Comparison of ENCODE assay signal across 21 mouse cellular contexts in genomic region chr5:131812483-131813063, GRCm38 (mm10).
DNase-seq lines count a peak whose midpoint lies in the region; ATAC-seq and TF ChIP-seq lines count a peak whose summit lies in the region.
"Had no signal": no experiment of that assay in that cellular context is flagged by ENCODE, and none has a peak within 500 bp of the region (broad histone marks: within the 10 kb centered on the region; RNA-seq: fewer than 3 reads in every experiment).

No protein-coding gene starts in this region.

- ATAC-seq in forebrain, embryonic 15.5 days (replicated peaks) = no peak
- ATAC-seq in forebrain, embryonic 12.5 days (ENCODE audit: low FRiP score) = no peak
- no peak; the same call in 1 of the 2 replicates for ATAC-seq in forebrain, embryonic 16.5 days
- ATAC-seq: liver, postnatal 0 days had no signal

- no peak for TF ChIP-seq CTCF in layer of hippocampus, adult 2 months (conservative IDR thresholded peaks at IDR 0.05)

- DNase-seq in layer of hippocampus, adult 2 months (ENCODE audit: low spot score in 2 of 2) = peak in 1 of 2 experiments; percentile 65
- no peak for DNase-seq in layer of hippocampus, postnatal 14 days (ENCODE audit: low spot score in 2 of 2)
- peak; percentile 54 for DNase-seq in brain, adult 2 months (ENCODE audit: low read depth, low spot score)
- DNase-seq in limb, embryonic 10.5 days (ENCODE audit: low spot score) = no peak
- DNase-seq in cerebellum, adult 8-10 months = no peak
- DNase-seq: adrenal gland, adult 2 months; gastrocnemius, postnatal 36 days; kidney, adult 9 months; kidney, postnatal 4 days; liver, postnatal 0 days; lung, postnatal 14 days; right cerebral cortex, postnatal 4 days had no signal

- H3K9me3 ChIP-seq in forebrain, embryonic 15.5 days = no peaks in the 10 kb centered on the region
- H3K9me3 ChIP-seq in forebrain, embryonic 12.5 days = no peaks in the 10 kb centered on the region
- H3K9me3 ChIP-seq in forebrain, embryonic 16.5 days (ENCODE audit: control insufficient read depth, low read length) = no peaks in the 10 kb centered on the region
- no peaks in the 10 kb centered on the region for H3K9me3 ChIP-seq in limb, embryonic 10.5 days (replicated peaks)
- H3K9me3 ChIP-seq: embryonic facial prominence, embryonic 13.5 days; heart, embryonic 15.5 days; hindbrain, embryonic 13.5 days; limb, embryonic 15.5 days; megakaryocyte, embryonic 14.5 days; neural tube, embryonic 15.5 days had no signal

- no peaks in the 10 kb centered on the region for H3K27me3 ChIP-seq in forebrain, embryonic 15.5 days
- H3K27me3 ChIP-seq in forebrain, embryonic 12.5 days = no peaks in the 10 kb centered on the region
- no peaks in the 10 kb centered on the region for H3K27me3 ChIP-seq in forebrain, embryonic 16.5 days (replicated peaks; ENCODE audit: control insufficient read depth, insufficient read depth, low read length)
- H3K27me3 ChIP-seq in limb, embryonic 10.5 days (ENCODE audit: low read depth, poor library complexity, severe bottlenecking) = no peaks in the 10 kb centered on the region
- H3K27me3 ChIP-seq: embryonic facial prominence, embryonic 13.5 days; heart, embryonic 15.5 days; hindbrain, embryonic 13.5 days; limb, embryonic 15.5 days had no signal

- no peak overlapping the region for H3K4me2 ChIP-seq in forebrain, embryonic 15.5 days (replicated peaks)
- H3K4me2 ChIP-seq in forebrain, embryonic 12.5 days = no peak overlapping the region
- no peak overlapping the region for H3K4me2 ChIP-seq in forebrain, embryonic 16.5 days (ENCODE audit: low read length)
- H3K4me2 ChIP-seq: embryonic facial prominence, embryonic 13.5 days; heart, embryonic 15.5 days; hindbrain, embryonic 13.5 days; limb, embryonic 15.5 days; neural tube, embryonic 15.5 days had no signal

- peaks cover 37% of the 10 kb centered on the region for H3K4me1 ChIP-seq in forebrain, embryonic 15.5 days
- peaks cover 23% of the 10 kb centered on the region for H3K4me1 ChIP-seq in forebrain, embryonic 12.5 days
- H3K4me1 ChIP-seq in forebrain, embryonic 16.5 days (replicated peaks; ENCODE audit: control insufficient read depth, insufficient read depth, low read length) = peaks cover 32% of the 10 kb centered on the region
- H3K4me1 ChIP-seq in limb, embryonic 10.5 days = peaks cover 18% of the 10 kb centered on the region

- peak overlapping the region; percentile 51; the same call in 1 of the 2 replicates for H3K27ac ChIP-seq in forebrain, embryonic 15.5 days (replicated peaks)
- H3K27ac ChIP-seq in forebrain, embryonic 12.5 days = no peak overlapping the region
- peak overlapping the region; percentile 77 for H3K27ac ChIP-seq in layer of hippocampus, adult 2 months
- H3K27ac ChIP-seq in forebrain, embryonic 16.5 days (ENCODE audit: low read length) = peak overlapping the region; percentile 43
- no peak overlapping the region for H3K27ac ChIP-seq in limb, embryonic 10.5 days
- H3K27ac ChIP-seq: embryonic facial prominence, embryonic 13.5 days; hindbrain, embryonic 13.5 days; limb, embryonic 15.5 days; neural tube, embryonic 15.5 days had no signal

- H3K9ac ChIP-seq in forebrain, embryonic 15.5 days (replicated peaks) = no peak overlapping the region
- H3K9ac ChIP-seq in forebrain, embryonic 12.5 days = no peak overlapping the region
- H3K9ac ChIP-seq in forebrain, embryonic 16.5 days (replicated peaks; ENCODE audit: low read depth, low read length) = no peak overlapping the region
- H3K9ac ChIP-seq: embryonic facial prominence, embryonic 13.5 days; heart, embryonic 15.5 days; hindbrain, embryonic 13.5 days; limb, embryonic 15.5 days; liver, postnatal 0 days; neural tube, embryonic 15.5 days had no signal

- H3K4me3 ChIP-seq in forebrain, embryonic 15.5 days = no peak overlapping the region
- no peak overlapping the region for H3K4me3 ChIP-seq in forebrain, embryonic 12.5 days (replicated peaks)
- H3K4me3 ChIP-seq in layer of hippocampus, adult 2 months = no peak overlapping the region
- no peak overlapping the region for H3K4me3 ChIP-seq in forebrain, embryonic 16.5 days (replicated peaks; ENCODE audit: low read length)
- no peak overlapping the region for H3K4me3 ChIP-seq in limb, embryonic 10.5 days
- H3K4me3 ChIP-seq: embryonic facial prominence, embryonic 13.5 days; heart, embryonic 15.5 days; hindbrain, embryonic 13.5 days; limb, embryonic 15.5 days; neural tube, embryonic 15.5 days had no signal

- H3K36me3 ChIP-seq in forebrain, embryonic 15.5 days = no peaks in the 10 kb centered on the region
- H3K36me3 ChIP-seq in forebrain, embryonic 12.5 days (replicated peaks) = no peaks in the 10 kb centered on the region
- H3K36me3 ChIP-seq in forebrain, embryonic 16.5 days (ENCODE audit: control insufficient read depth, insufficient read depth) = no peaks in the 10 kb centered on the region
- H3K36me3 ChIP-seq in limb, embryonic 10.5 days = no peaks in the 10 kb centered on the region
- H3K36me3 ChIP-seq: embryonic facial prominence, embryonic 13.5 days; heart, embryonic 15.5 days; hindbrain, embryonic 13.5 days; limb, embryonic 15.5 days; neural tube, embryonic 15.5 days had no signal

- 57% methylated on average over 10 of the region's 10 CpGs for WGBS in forebrain, embryonic 15.5 days
- 74% methylated on average over 10 of the region's 10 CpGs for WGBS in forebrain, embryonic 12.5 days
- WGBS in forebrain, embryonic 16.5 days = 52% methylated on average over 10 of the region's 10 CpGs
- 91% methylated on average over 10 of the region's 10 CpGs for WGBS in limb, embryonic 10.5 days

Comparison
In these comparisons a context has a peak if more than half of its experiments do, and no peak if none do; other contexts are left out.
1. H3K27ac ChIP-seq: peak in forebrain, embryonic 15.5 days (single experiment), layer of hippocampus, adult 2 months (single experiment) and forebrain, embryonic 16.5 days (single experiment); none in forebrain, embryonic 12.5 days (single experiment) and limb, embryonic 10.5 days (single experiment).